13 mouse cellular contexts compared by ENCODE assay signal in the genomic region with DNA sequence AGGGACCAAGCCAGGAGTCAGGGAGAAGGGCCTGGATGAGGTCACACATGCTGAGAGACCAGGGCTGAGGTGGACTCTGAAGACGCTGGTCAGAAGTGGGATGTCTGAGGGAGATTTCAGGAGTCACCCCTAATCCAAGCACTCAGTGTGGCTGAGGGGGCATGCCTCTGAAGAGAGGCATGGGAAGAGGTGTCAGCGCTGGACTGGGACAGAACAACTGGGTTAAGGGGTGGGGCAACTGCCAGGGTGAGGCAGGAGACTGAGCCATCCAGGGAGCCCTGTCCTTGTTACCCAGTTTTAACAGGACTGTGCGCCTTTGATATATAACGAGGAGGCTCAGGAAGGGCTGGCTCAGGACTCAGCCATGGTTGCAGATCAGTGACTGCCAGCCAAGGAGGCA. TPM values are rescaled to one million over a fixed set of nuclear protein-coding genes. Genes with fewer than 3 reads are reported as not detected.
DNase-seq lines count a peak whose midpoint lies in the region; ATAC-seq lines count a peak whose summit lies in the region.
"Had no signal": no experiment of that assay in that cellular context is flagged by ENCODE, and none has a peak within 500 bp of the region (broad histone marks: within the 10 kb centered on the region; RNA-seq: fewer than 3 reads in every experiment).

No protein-coding gene starts in this region.

- H3K4me2 ChIP-seq in kidney, embryonic 15.5 days = no peak overlapping the region
- H3K4me2 ChIP-seq in intestine, embryonic 15.5 days (replicated peaks) = no peak overlapping the region

- peak overlapping the region; percentile 78 for H3K27ac ChIP-seq in kidney, embryonic 15.5 days
- 0 out of 2 replicates have a peak overlapping the region, but pooled peaks have one; percentile 73 for H3K27ac ChIP-seq in intestine, embryonic 15.5 days
- H3K27ac ChIP-seq: limb, embryonic 12.5 days had no signal

- peaks cover 28% of the 10 kb centered on the region for H3K36me3 ChIP-seq in kidney, embryonic 15.5 days
- H3K36me3 ChIP-seq in intestine, embryonic 15.5 days = peaks cover 16% of the 10 kb centered on the region

- peak; percentile 25 to 32 for DNase-seq in cerebellum, adult 18-20 months
- DNase-seq in cerebellum, postnatal 4 days (ENCODE audit: low spot score in 2 of 2) = no peak
- no peak for DNase-seq in kidney, adult 18-20 months
- peak; percentile 36 for DNase-seq in adrenal gland, postnatal 25 days
- DNase-seq in left cerebral cortex, adult 11 months (ENCODE audit: low spot score) = no peak
- DNase-seq in Muller cell, postnatal 12 days (ENCODE audit: inconsistent ontology term) = no peak
- DNase-seq: gastrocnemius, postnatal 10 days; layer of hippocampus, adult 9-11 months; thymus, adult 18-20 months had no signal

- no peak overlapping the region for H3K4me3 ChIP-seq in kidney, embryonic 15.5 days (replicated peaks)
- H3K4me3 ChIP-seq in intestine, embryonic 15.5 days (replicated peaks) = no peak overlapping the region

- H3K9me3 ChIP-seq in kidney, embryonic 15.5 days (replicated peaks) = no peaks in the 10 kb centered on the region
- H3K9me3 ChIP-seq in intestine, embryonic 15.5 days = no peaks in the 10 kb centered on the region
- H3K9me3 ChIP-seq: limb, embryonic 12.5 days had no signal

- H3K9ac ChIP-seq in kidney, embryonic 15.5 days = no peak overlapping the region
- no peak overlapping the region for H3K9ac ChIP-seq in intestine, embryonic 15.5 days

- peaks cover 45% of the 10 kb centered on the region for H3K4me1 ChIP-seq in kidney, embryonic 15.5 days
- H3K4me1 ChIP-seq in intestine, embryonic 15.5 days (replicated peaks) = peaks cover 10% of the 10 kb centered on the region

- no peak for ATAC-seq in kidney, embryonic 15.5 days (replicated peaks; ENCODE audit: low FRiP score)
- ATAC-seq in intestine, embryonic 15.5 days = no peak
- ATAC-seq: hindbrain, embryonic 16.5 days had no signal

- no peaks in the 10 kb centered on the region for H3K27me3 ChIP-seq in kidney, embryonic 15.5 days
- no peaks in the 10 kb centered on the region for H3K27me3 ChIP-seq in intestine, embryonic 15.5 days (replicated peaks)
- H3K27me3 ChIP-seq: limb, embryonic 12.5 days had no signal

- WGBS in kidney, embryonic 15.5 days = 41% methylated on average over 4 of the region's 4 CpGs
- WGBS in intestine, embryonic 15.5 days = 59% methylated on average over 4 of the region's 4 CpGs

RNA-seq across cellular contexts. Expression of gene Blm, which starts 51.2 kb away (rescaled TPM):
- polyA plus RNA-seq in kidney, embryonic 15.5 days (2015; fragmentation: Nextera tagmentation; extraction: Ambion mirVana) = 26.8 and 27.1 TPM in 2 replicates
- total RNA-seq in adrenal gland, postnatal 25 days (2021) = 6.6 and 10.5 TPM in 2 replicates
- 16.8 and 17.4 TPM in 2 replicates for polyA plus RNA-seq in intestine, embryonic 15.5 days (2015; fragmentation: Nextera tagmentation; extraction: Ambion mirVana)

Comparison
In these comparisons a context has a peak if more than half of its experiments do, and no peak if none do; other contexts are left out.
1. DNase-seq: peak in cerebellum, adult 18-20 months (2 of 2) and adrenal gland, postnatal 25 days (single experiment); none in cerebellum, postnatal 4 days (0 of 2), kidney, adult 18-20 months (single experiment), left cerebral cortex, adult 11 months (single experiment) and Muller cell, postnatal 12 days (single experiment).